Mouse (Mus musculus) large intestine, adult 2 months (tissue): Measurements from ENCODE around the gene Paqr9. TPM values are rescaled to one million over a fixed set of nuclear protein-coding genes. Genes with fewer than 3 reads are reported as not detected.

Experiments
- DNase-seq: peaks from one replicate; pipeline ENCODE4 v3.0.0-alpha.2; 2012; ENCODE audit warnings: low read depth, low spot score
- WGBS: fragments of 180-500 bp; shearing (Covaris S2); methylation state at CpG from one replicate; pipeline ENCODE4 v1.1.7; 2018; 5-methylcytosine and 5-hydroxymethylcytosine counted together
- polyA plus RNA-seq: library from polyadenylated mRNA; depleted of rRNA; stranded (reverse); fragments of >200 nt; gene quantifications from 2 replicates; pipeline ENCODE4 v1.2.3, GENCODE M21; 2012; rRNA removed

Paqr9 gene
- 0.22 and 0.43 TPM in 2 replicates for polyA plus RNA-seq

GRCm38 (mm10) chr9:95559059-95559935, at the start of gene Paqr9:
Paqr9 (plus strand) TSS chr9:95559657.
- 2% methylated on average over 93 of the region's 118 CpGs for WGBS
- DNase-seq = no peak

DNA sequence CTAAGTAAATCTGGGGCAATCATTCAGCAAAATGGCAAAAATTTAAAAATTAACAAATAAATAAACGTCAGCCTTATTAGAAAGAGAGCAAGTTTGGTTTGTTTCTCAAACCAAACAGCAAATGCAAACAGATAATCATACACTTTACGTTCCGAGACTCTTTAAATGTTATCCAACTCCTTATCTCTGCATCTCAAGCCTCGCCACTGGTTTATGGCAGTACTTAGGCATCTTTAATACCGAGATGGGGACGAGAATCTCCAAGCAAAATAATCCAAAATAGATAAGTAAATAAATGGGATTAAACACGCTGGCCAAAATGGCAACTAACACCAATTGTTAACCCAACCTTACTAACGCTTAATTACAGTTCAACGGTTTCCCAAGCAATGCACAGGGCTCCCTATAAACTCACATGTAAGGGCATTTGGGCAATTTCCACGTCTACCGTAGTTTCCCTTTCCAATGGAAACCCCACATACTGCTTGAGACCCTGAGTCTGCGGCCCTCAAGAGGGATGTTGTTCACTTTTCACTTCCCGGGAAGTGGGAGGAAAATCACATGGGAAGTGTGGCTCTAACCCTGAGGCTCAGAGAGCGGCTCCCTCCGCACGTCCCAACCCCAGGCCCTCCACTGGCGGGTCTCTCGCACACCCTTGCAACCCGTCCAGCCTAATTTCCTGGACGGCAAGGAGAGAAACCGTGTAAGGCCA, 48.6 kb upstream of the Paqr9 start:
- no peak for DNase-seq
- WGBS = 2% methylated on average over 21 of the region's 21 CpGs

DNA sequence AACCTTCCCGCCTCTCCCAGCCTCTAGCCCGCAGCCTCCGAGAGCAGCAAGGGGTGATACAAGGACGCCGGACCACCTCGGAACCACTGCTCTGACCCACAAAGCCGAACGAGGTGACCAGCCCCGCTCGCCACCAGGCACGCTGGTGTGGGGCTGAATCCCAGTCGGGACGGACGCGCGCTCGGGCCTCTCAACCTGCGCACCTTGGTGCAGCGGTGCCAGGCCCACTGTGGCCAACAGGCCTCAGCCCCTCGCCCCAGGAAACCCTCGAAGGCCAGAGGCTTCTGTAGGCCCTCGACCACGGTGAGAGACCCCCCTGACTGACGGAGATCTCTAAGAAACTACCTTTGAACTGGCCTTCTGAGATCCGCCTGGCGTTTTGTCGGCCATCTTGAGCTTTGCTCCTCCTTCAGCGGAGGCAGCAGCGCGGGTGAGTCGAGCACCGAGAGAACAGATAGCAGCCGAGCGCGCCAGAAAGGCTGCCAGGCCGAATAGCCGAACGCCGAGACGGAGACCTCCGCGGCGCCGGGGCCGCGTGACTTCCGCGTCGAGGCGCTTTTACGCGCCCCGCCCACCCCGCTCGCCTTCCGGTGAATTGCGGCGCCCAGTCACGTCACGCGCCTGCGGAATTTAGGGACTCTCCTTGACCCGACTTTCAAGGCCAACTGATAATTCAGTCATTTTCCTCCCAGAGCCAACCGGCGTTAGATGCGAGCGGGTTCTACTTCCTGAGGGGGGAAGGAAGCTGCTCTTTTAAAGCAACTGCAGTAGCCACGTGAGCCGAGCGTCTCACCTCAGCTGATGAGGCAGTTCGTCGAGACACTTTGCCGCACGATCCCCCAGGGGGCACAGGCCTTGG, 47.8 kb upstream of the Paqr9 start, which contains the start of gene U2surp:
U2surp (minus strand) TSS at position 525 of the 859 bp plus-strand sequence.
- peak; percentile 82 for DNase-seq
- WGBS = under 1% methylated on average over 74 of the region's 74 CpGs

DNA sequence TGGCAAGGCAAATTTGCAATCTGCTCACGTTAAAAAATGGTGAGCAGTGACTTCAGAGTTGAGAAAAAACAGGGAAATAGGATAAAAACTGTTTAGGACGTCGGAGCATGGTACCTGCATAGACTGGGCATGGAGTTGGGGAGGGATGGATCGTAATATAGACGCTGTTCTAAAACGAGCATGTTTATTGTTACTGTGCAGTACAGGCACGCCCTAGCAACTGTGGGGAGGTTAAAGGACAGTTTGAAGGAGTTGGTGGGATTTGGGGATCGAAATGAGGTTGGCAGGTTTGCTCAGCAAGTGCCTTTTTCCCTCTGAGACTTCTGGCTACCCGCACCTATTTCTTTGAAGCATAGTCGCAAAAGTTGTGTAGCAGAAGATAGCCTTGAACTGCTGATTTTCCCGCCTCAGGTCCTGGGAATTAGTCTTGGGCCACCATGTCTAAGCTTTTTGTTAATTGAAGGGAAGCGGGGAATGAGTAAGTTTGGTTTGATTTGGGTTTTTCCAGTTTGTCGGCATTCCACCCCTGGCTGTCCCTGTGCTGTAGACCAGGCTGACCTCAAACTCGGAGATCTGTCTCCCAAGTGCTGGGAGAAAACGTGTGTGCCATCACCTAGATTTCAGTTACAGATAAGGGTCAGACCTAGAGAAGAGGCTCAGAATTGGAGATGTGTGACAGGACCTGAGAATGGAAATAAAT, 47.0 kb upstream of the Paqr9 start:
- WGBS = 16% methylated on average over 15 of the region's 15 CpGs
- DNase-seq = no peak

DNA sequence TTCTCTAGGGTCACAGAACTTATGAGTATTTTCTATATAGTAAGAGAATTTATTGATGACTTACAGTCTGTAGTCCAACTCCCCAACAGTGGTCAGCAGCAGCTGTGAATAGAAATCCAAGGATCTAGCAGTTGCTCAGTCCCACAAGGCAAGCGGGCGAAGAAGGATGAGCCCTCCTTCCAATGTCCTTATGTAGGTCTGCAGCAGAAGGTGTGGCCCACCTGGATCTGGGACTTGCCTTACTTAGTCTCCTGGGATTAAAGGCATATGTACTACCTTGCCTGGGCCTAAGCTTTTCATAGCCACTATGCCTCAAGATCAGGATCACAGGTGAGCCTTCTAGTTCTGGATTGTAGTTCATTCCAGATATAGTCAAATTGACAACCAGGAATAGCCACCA, 45.7 kb upstream of the Paqr9 start:
- 97% methylated on average over 2 of the region's 2 CpGs for WGBS
- no peak for DNase-seq

DNA sequence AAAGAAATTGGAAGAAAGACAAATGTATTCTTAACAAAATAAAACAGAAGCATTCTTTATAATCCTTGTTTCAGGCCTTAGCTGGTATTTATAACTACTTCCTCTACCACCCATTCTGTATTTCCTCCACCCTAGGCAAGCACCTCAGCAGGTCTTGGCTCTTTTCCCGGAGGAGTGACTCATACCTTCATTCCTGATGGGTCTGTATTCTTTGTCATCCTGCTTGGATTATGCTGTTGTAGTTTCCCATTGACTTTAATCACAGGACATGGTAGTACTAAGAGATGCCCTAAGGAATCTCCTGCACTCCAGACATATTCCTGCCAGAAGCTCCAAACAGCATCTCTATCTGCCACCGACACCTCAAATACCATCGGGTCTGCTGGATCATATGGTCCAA, 45.1 kb upstream of the Paqr9 start:
- DNase-seq = peak; percentile 94
- 69% methylated on average over 3 of the region's 3 CpGs for WGBS

DNA sequence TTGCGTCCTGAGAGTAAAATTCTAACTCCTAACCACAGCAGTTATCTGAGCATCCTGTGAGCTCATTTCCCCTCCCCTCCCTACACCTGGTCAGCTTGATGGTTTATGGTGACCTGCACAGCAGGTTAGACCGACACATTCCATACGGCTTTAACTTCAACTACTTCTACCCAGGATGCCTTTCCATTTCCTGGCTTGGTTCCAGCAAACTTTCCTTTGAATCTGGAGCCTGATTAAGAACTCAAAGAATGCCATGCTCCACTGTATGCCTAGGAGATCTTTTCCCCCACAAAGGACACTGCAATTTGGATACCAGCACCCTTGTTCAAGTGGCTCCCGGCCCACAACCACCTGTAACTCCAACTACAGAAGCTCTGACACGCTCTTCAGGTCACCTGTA, 38.9 kb upstream of the Paqr9 start:
- DNase-seq = no peak
- WGBS = 78% methylated on average over 5 of the region's 5 CpGs

GRCm38 (mm10) chr9:95521031-95521430, 38.4 kb upstream of the Paqr9 start:
- 90% methylated on average over 8 of the region's 8 CpGs for WGBS
- DNase-seq = no peak

- WGBS = 31% methylated on average over 10 of the region's 10 CpGs
- no peak for DNase-seq
Observed at GRCm38 (mm10) chr9:95521566-95521965, 37.9 kb upstream of the Paqr9 start.

GRCm38 (mm10) chr9:95522561-95522960, 36.9 kb upstream of the Paqr9 start:
- WGBS = 91% methylated on average over 2 of the region's 2 CpGs
- DNase-seq = no peak

DNA sequence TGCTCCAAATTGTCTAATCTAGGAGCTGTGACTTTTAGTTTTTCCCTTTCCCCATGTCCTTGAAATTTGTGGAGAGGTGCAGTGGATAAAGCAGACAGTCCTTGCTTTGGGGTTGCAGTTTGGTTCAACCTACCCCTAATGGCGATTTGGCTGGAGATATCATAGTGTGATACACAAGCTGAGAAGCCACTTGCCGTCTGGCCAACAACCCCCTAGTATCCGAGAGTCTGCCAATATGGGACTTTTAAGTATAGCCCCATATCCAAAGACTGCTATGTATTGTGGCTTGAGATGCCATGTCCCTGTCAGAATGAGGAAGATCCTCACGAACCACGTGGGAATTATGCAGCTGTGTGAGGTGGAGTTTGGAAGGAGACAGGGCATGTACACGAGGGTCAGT, 34.1 kb upstream of the Paqr9 start:
- DNase-seq = no peak
- WGBS = 78% methylated on average over 6 of the region's 6 CpGs

DNA sequence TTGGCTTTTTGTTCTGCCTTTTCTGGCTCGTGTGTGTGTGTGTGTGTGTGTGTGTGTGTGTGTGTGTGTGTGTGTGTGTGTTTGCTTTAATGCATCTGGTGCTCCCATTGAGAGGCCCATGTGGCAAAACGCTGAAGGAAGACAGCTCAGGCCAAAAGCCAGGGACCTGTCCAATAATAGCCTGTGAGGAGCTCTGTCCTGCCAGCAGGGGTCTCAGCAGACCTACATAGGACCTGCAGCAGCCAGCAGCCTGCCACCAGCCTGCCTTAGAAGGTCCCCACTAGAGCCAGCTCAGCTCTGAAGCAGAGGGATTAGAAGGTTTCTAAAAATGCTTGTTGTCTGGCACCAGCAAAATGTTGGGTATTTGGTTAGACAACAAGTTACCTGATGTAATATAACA, 33.5 kb upstream of the Paqr9 start:
- WGBS = 0% methylated on average over 2 of the region's 2 CpGs
- no peak for DNase-seq

- 15% methylated on average over 2 of the region's 2 CpGs for WGBS
- no peak for DNase-seq
Observed at GRCm38 (mm10) chr9:95527676-95528075, 31.8 kb upstream of the Paqr9 start.

GRCm38 (mm10) chr9:95531144-95531543, 28.3 kb upstream of the Paqr9 start:
- no peak for DNase-seq
- WGBS = 67% methylated on average over 3 of the region's 3 CpGs

- DNase-seq = no peak
- WGBS = 35% methylated on average over 6 of the region's 6 CpGs
Observed at GRCm38 (mm10) chr9:95533817-95534216, 25.6 kb upstream of the Paqr9 start.

- no peak for DNase-seq
- 72% methylated on average over 2 of the region's 2 CpGs for WGBS
Observed at GRCm38 (mm10) chr9:95539176-95539800, 20.2 kb upstream of the Paqr9 start.

DNA sequence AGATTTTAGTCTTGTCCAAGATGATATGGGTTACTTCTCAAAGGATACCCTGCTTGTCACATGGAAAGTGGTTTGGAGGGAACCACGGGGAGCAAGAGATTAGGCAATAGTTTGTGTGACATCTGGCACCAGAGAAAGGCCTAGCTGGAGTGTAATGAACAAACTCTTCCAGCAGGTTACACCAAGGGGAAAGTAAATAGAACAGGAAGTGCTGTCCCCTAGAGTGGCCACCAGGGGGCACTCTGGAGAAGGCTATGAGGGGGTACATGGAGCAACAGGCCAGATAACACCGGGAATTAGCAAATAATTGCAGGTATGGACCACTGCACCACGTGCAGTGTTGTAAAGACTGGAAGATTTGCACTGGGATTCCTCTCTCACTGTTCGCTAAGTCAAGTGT, 19.0 kb upstream of the Paqr9 start:
- DNase-seq = no peak
- WGBS = 50% methylated on average over 4 of the region's 4 CpGs

- no peak for DNase-seq
Observed at GRCm38 (mm10) chr9:95541208-95541607, 18.2 kb upstream of the Paqr9 start.
